Mouse (Mus musculus): Measurements from ENCODE around the gene Cyp4f39. TPM values are rescaled to one million over a fixed set of nuclear protein-coding genes. Genes with fewer than 3 reads are reported as not detected.

Gene Cyp4f39
- total RNA-seq, 1 experiment: 2.8 TPM

DNA sequence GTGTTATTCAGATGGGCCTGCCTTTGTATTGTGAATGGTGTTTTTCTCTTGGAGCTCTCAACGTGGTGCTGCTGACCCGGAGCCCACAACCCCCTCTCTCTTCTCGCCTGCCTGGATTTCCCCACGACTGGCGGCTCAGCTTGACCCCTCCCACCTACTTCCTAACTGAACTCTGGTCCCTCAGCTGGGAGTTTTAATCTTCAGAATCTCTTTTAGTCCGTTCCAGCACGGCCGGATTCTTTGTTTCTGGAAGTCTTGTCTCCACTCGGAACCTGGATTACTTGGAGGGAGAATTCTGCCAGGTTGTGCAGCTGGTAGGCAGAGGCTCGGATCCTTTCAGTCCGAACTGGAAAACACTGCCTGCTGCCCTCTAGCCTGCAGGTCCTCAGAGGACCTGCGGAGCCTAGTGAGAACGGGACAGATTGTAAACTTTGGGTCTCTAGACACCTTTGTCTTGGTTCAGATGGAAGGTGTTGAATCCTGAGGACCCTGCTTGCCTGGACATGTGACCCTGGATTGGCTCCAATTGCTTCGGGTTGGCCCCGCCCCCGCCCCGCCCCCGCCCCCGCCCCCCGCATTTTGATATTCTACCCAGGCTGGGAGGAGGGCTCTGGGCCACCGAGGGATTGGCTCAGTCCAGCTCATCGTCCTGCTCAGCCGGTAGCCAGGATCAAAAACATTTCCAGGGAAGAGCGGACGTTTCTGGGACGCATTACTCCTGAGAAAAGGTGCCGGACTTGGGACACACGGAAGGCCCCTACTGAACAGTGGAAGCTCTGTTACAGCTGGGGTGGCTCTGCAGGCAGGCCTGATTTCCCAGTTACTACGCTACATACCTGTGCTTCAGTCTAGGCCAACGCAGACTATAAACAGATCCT, 53.6 kb downstream of the Cyp4f39 start, which contains the start of gene Cyp4f17:
Cyp4f17 (plus strand) TSS at position 200 of the 878 bp plus-strand sequence.
- Histone ChIP-seq H3K4me1 (ENCODE audit: control insufficient read depth in 2 of 2, insufficient read depth in 2 of 2, low read length in 2 of 2, poor library complexity in 1 of 2) (peaks cover 0 to 5% of the 10 kb centered on the region in 2 experiments; a peak in 1 of 4 replicates), H3K4me3 (ENCODE audit: insufficient read depth in 1 of 2, low read depth in 1 of 2, low read length in 2 of 2, poor library complexity in 1 of 2, severe bottlenecking in 1 of 2) (peak within 1 kb of the TSS; percentile 64 to 93), H3K9me3 (ENCODE audit: control insufficient read depth, insufficient read depth, low read depth, low read length) (no peaks in the 10 kb centered on the region), H3K36me3 (ENCODE audit: control insufficient read depth, insufficient read depth, low read length, poor library complexity, severe bottlenecking) (no peaks in the 10 kb centered on the region), H3K27ac (ENCODE audit: insufficient read depth, low read depth, low read length, poor library complexity, severe bottlenecking) (peak within 1 kb of the TSS; percentile 95), H3K9ac (ENCODE audit: insufficient read depth, low read depth, low read length, poor library complexity, severe bottlenecking) (peak within 1 kb of the TSS; percentile 83)
- peak; percentile 46 for DNase-seq (ENCODE audit: low read depth, low spot score)
- in situ Hi-C loops (cut with MboI; ENCODE audit: low sequenced_read_pairs in 2 of 2, unreplicated experiment in 2 of 2): no loop called here
- no peak for TF ChIP-seq ZC3H11A (IDR thresholded peaks at IDR 0.05; ENCODE audit: borderline replicate concordance, low read depth, low read length)
- no peak for TF ChIP-seq CHD2 (IDR thresholded peaks at IDR 0.05; ENCODE audit: low read depth, low read length)

DNA sequence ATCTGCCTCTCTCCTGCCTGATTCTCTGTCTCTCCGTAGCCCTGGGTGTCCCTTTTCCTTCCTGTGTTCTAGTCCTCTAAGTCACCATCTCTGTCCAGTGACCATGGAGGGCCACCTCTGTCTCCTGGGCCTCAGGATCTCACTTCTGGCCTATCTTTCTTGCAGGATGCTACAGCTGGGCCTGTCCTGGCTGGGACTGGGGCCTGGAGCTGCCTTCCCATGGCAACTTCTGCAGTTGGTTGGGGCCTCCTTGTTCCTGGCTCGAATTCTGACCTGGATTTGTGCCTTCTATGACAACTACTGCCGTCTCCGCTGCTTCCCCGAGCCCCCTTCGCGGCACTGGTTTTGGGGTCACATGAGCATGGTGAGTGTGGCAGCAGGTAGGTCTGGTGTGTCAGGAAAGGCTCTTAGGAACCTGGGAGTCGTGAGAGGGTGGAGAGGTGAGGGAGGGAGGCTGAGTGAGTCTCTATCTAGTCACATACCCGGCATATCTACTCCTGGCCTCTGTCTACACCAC, 54.3 kb downstream of the Cyp4f39 start:
- H3K4me1 ChIP-seq (ENCODE audit: control insufficient read depth in 2 of 2, insufficient read depth in 2 of 2, low read length in 2 of 2, poor library complexity in 1 of 2): peaks cover 0 to 5% of the 10 kb centered on the region in 2 experiments; a peak in 1 of 4 replicates
- no peak for TF ChIP-seq CHD2 (IDR thresholded peaks at IDR 0.05; ENCODE audit: low read depth, low read length)
- no peak for TF ChIP-seq ZC3H11A (IDR thresholded peaks at IDR 0.05; ENCODE audit: borderline replicate concordance, low read depth, low read length)
- TF ChIP-seq MAFK (IDR thresholded peaks at IDR 0.05; ENCODE audit: insufficient read depth, low read depth, low read length): no peak
- TF ChIP-seq ZNF384 (IDR thresholded peaks at IDR 0.05; ENCODE audit: low read depth, low read length): no peak
- TF ChIP-seq HCFC1 (IDR thresholded peaks at IDR 0.05; ENCODE audit: borderline replicate concordance, insufficient read depth, low read length): no peak
- peak overlapping the region; percentile 59 to 93 for H3K4me3 ChIP-seq (ENCODE audit: insufficient read depth in 1 of 2, low read depth in 1 of 2, low read length in 2 of 2, poor library complexity in 1 of 2, severe bottlenecking in 1 of 2)
- no peak for DNase-seq (ENCODE audit: low read depth, low spot score)
- in situ Hi-C loops (cut with MboI; ENCODE audit: low sequenced_read_pairs in 2 of 2, unreplicated experiment in 2 of 2): no loop called here
- peak overlapping the region; percentile 53 for H3K9ac ChIP-seq (ENCODE audit: insufficient read depth, low read depth, low read length, poor library complexity, severe bottlenecking)
- H3K9me3 ChIP-seq (ENCODE audit: control insufficient read depth, insufficient read depth, low read depth, low read length): no peaks in the 10 kb centered on the region
- no peaks in the 10 kb centered on the region for H3K36me3 ChIP-seq (ENCODE audit: control insufficient read depth, insufficient read depth, low read length, poor library complexity, severe bottlenecking)
- H3K27ac ChIP-seq (ENCODE audit: insufficient read depth, low read depth, low read length, poor library complexity, severe bottlenecking): no peak overlapping the region

DNA sequence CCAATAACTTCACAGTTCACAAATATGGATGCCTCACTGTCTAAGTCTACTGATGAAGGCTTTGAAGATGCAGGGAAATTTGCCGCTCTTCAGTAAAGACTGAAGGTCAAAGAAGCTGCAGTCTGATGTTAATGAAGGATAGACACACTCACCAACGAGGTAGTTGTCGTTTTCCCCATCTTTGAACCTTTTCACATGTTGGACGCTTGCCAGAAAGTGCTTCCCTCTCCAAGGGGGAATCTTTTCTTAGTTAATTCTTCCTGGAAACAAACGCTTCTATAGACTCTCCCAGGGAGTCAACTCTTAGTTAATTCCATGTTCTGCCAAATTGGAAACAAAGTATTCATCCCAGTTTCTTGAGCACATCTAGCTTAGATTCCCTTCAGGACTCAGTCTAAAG, 63.6 kb downstream of the Cyp4f39 start:
- H3K27ac ChIP-seq (ENCODE audit: insufficient read depth, low read depth, low read length, poor library complexity, severe bottlenecking): no peak overlapping the region
- no peak for TF ChIP-seq MAFK (IDR thresholded peaks at IDR 0.05; ENCODE audit: insufficient read depth, low read depth, low read length)
- no peak for TF ChIP-seq ZC3H11A (IDR thresholded peaks at IDR 0.05; ENCODE audit: borderline replicate concordance, low read depth, low read length)
- no peak for TF ChIP-seq ZNF384 (IDR thresholded peaks at IDR 0.05; ENCODE audit: low read depth, low read length)
- no peak for TF ChIP-seq HCFC1 (IDR thresholded peaks at IDR 0.05; ENCODE audit: borderline replicate concordance, insufficient read depth, low read length)
- no peak for TF ChIP-seq CHD2 (IDR thresholded peaks at IDR 0.05; ENCODE audit: low read depth, low read length)

DNA sequence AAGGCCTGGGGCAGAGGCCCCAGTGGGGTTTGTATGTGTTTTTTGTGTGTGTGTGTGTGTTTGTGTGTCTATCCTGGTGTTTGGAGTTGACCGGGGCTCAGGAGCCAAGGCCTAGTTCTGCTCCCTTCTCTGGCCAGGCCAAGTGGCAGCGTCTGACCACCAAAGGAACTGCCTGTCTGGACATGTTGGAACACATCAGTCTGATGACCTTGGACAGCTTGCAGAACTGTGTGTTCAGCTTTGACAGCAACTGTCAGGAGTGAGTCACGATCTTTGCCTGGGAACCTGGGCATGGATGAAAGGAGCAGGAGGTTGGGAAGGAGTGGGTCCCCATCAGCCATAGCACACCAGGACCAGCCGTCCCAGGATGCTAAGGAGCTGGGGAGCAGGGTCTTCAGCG, 69.5 kb downstream of the Cyp4f39 start:
- Histone ChIP-seq H3K9ac (ENCODE audit: insufficient read depth, low read depth, low read length, poor library complexity, severe bottlenecking) (no peak overlapping the region), H3K4me1 (ENCODE audit: control insufficient read depth in 2 of 2, insufficient read depth in 2 of 2, low read length in 2 of 2, poor library complexity in 1 of 2) (peaks cover 0 to 2% of the 10 kb centered on the region in 2 experiments; a peak in 1 of 4 replicates), H3K9me3 (ENCODE audit: control insufficient read depth, insufficient read depth, low read depth, low read length) (no peaks in the 10 kb centered on the region), H3K36me3 (ENCODE audit: control insufficient read depth, insufficient read depth, low read length, poor library complexity, severe bottlenecking) (peaks cover 7% of the 10 kb centered on the region; the same call in 1 of the 2 replicates), H3K4me3 (ENCODE audit: insufficient read depth in 1 of 2, low read depth in 1 of 2, low read length in 2 of 2, poor library complexity in 1 of 2, severe bottlenecking in 1 of 2) (no peak overlapping the region), H3K27ac (ENCODE audit: insufficient read depth, low read depth, low read length, poor library complexity, severe bottlenecking) (no peak overlapping the region)
- in situ Hi-C loops (cut with MboI; ENCODE audit: low sequenced_read_pairs in 2 of 2, unreplicated experiment in 2 of 2): no loop called here
- DNase-seq (ENCODE audit: low read depth, low spot score): no peak
- TF ChIP-seq ZC3H11A (IDR thresholded peaks at IDR 0.05; ENCODE audit: borderline replicate concordance, low read depth, low read length) (no peak), CHD2 (IDR thresholded peaks at IDR 0.05; ENCODE audit: low read depth, low read length) (no peak), ZNF384 (IDR thresholded peaks at IDR 0.05; ENCODE audit: low read depth, low read length) (no peak), MAFK (IDR thresholded peaks at IDR 0.05; ENCODE audit: insufficient read depth, low read depth, low read length) (no peak), HCFC1 (IDR thresholded peaks at IDR 0.05; ENCODE audit: borderline replicate concordance, insufficient read depth, low read length) (no peak)

More for the DNA sequence above, 63.6 kb downstream of the Cyp4f39 start:
- Histone ChIP-seq H3K9ac (ENCODE audit: insufficient read depth, low read depth, low read length, poor library complexity, severe bottlenecking) (no peak overlapping the region), H3K36me3 (ENCODE audit: control insufficient read depth, insufficient read depth, low read length, poor library complexity, severe bottlenecking) (no peaks in the 10 kb centered on the region), H3K4me1 (ENCODE audit: control insufficient read depth in 2 of 2, insufficient read depth in 2 of 2, low read length in 2 of 2, poor library complexity in 1 of 2) (peaks cover 0 to 2% of the 10 kb centered on the region in 2 experiments; a peak in 1 of 4 replicates), H3K4me3 (ENCODE audit: insufficient read depth in 1 of 2, low read depth in 1 of 2, low read length in 2 of 2, poor library complexity in 1 of 2, severe bottlenecking in 1 of 2) (no peak overlapping the region), H3K9me3 (ENCODE audit: control insufficient read depth, insufficient read depth, low read depth, low read length) (no peaks in the 10 kb centered on the region)
- in situ Hi-C loops (cut with MboI; ENCODE audit: low sequenced_read_pairs in 2 of 2, unreplicated experiment in 2 of 2): no loop called here
- DNase-seq (ENCODE audit: low read depth, low spot score): no peak

Measured in ES-E14 (cell line).